Mouse (Mus musculus): ENCODE data around the gene Agps. TPM values are rescaled to one million over a fixed set of nuclear protein-coding genes. Genes with fewer than 3 reads are reported as not detected.
"Not testable (repeated sequence)": the region's sequence is repeated elsewhere in the genome, so short reads cannot be mapped to it uniquely, and the experiment has no call there.

Agps gene
- polyA plus RNA-seq, 1 experiment from 2014 or later: 36.5 TPM

DNA sequence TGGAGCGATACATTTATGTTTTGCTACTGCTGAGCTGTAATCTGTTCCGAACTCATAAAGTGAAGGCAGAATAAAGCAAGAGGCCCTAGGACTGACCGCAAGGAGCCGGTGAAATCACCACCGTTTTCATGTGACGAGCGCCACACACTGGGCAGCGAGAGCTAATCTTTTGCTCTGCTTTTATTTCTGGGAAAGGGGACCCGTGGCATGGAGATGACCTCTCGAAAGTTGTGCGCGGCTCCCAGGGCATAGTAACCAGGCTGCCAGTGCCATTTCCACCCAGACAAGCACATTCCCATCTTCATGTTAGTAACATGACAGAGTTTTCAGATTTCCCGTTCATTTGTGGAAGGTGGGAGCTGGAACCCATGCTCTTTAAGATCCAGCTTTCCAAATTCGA lies 132.5 kb downstream of the Agps start:
- Histone ChIP-seq H3K27ac (replicated peaks) (0 out of 2 replicates have a peak overlapping the region, but pooled peaks have one; percentile 14), H3K9ac (peak overlapping the region; percentile 34; the same call in 1 of the 2 replicates), H3K27me3 (0 out of 2 replicates have a peak, but pooled peaks cover 3% of the 10 kb centered on the region), H3K36me3 (no peaks in the 10 kb centered on the region), H3K4me1 (replicated peaks) (peaks cover 27% of the 10 kb centered on the region), H3K9me3 (no peaks in the 10 kb centered on the region), H3K4me2 (peak overlapping the region; percentile 42), H3K4me3 (0 out of 2 replicates have a peak overlapping the region, but pooled peaks have one; percentile 6)
- WGBS: 15% methylated on average over 14 of the region's 14 CpGs
- ATAC-seq (ENCODE audit: low read depth): peak; percentile 21; the same call in 1 of the 2 replicates

DNA sequence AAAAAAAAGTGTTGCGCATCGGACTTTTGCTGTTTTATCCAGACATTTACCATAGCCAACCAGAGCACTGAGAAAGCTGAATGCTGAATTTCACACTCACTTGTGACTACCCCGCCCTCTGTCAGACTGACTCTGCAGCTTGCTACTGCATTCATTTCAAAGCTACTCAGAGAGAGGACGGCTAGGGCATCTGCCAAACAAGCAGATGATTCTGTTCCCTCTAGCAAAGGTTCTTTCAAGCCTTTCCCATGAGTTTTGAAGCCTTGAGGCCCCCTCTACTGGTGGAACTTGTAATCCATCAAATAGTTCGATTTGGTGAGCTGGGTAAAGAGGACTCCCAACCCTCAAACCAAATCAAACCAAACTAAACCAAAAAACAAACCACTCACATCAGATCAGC lies 133.0 kb downstream of the Agps start:
- ATAC-seq (ENCODE audit: low read depth): peak; percentile 79
- Histone ChIP-seq H3K4me3 (no peak overlapping the region), H3K27ac (replicated peaks) (0 out of 2 replicates have a peak overlapping the region, but pooled peaks have one; percentile 14), H3K4me1 (replicated peaks) (peaks cover 23% of the 10 kb centered on the region), H3K9me3 (no peaks in the 10 kb centered on the region), H3K9ac (peak overlapping the region; percentile 34; the same call in 1 of the 2 replicates), H3K27me3 (0 out of 2 replicates have a peak, but pooled peaks cover 3% of the 10 kb centered on the region), H3K36me3 (no peaks in the 10 kb centered on the region), H3K4me2 (peak overlapping the region; percentile 42)
- WGBS: 22% methylated on average over 5 of the region's 5 CpGs

DNA sequence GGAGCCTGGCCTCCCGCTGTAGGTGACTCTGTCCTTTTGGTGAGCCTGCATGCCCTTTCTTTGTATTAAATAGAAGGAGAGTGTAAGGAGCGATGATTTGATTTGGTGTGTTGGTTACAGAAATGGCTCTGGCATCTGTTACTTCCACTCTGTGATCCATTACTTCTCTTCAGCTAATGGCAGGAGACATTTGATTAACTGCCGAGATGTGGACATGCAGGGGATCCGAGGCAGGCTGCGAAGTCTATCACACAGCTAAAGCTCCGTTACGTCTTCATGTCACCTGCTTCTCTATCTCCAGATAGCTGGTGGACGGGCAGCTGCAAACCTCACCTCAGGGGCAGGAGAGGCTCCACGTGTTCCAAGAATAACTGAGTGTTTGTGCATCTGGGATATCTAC lies 142.2 kb downstream of the Agps start:
- no peaks in the 10 kb centered on the region for H3K27me3 ChIP-seq
- no peak overlapping the region for H3K27ac ChIP-seq (replicated peaks)
- no peak overlapping the region for H3K9ac ChIP-seq
- H3K4me2 ChIP-seq: no peak overlapping the region
- no peaks in the 10 kb centered on the region for H3K36me3 ChIP-seq
- no peak overlapping the region for H3K4me3 ChIP-seq
- no peaks in the 10 kb centered on the region for H3K4me1 ChIP-seq (replicated peaks)
- ATAC-seq (ENCODE audit: low read depth): no peak
- H3K9me3 ChIP-seq: no peaks in the 10 kb centered on the region
- WGBS: 58% methylated on average over 9 of the region's 9 CpGs

DNA sequence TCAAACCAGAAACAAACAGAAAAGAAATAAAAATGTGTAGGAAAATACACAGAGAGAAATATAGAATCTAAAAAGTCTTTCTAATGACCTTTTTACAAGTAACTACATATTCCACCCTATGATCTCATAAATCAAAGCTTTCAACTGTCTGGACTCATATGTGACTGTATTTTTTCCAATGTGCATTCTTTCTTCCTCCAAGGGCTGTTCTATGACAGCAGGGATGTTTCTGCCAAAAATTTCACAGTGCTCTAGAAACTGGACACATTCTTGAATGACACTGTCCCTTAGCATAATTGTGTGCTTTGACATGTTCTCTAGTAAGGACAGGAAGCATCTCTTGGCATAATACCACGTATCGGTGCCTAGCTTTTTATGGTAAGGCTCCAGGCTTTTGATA lies 144.1 kb downstream of the Agps start:
- H3K4me2 ChIP-seq; H3K27ac ChIP-seq (replicated peaks): not testable (repeated sequence)
- WGBS: 91% methylated on average over 2 of the region's 2 CpGs

DNA sequence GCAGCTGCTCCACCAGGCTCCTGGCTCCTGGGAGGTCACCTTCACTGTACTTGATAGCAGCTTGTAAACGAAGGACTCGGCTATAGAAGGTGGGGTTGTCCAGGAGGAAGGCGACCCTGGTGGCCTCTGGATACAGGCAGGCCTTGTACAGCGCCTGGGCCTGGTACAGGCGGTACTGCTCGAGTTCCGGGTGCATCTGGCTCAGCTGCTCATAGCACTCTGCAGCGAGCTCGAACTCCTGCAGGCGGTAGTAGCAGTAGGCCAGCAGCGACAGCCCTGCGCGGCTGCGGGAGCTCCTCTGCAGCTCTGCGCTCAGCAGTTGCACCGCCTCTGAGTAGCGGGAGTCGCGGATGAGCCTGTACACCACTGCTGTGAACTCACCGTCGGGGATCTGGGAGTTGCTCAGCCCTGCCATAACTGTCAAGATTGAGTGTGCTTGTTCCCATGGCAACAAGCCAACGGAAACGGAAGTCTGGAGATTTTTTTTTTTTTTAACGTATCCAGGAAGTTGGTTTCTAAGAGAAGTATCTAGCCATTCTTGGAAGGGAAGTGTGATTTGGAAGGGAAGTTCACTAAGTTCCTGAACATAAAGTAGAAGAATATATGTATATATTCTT lies 145.9 kb downstream of the Agps start, which contains the start of gene Ttc30a2:
Gene Ttc30a2, minus strand, starts transcription at position 419 of the 617 bp plus-strand sequence.
- H3K9me3 ChIP-seq; H3K9ac ChIP-seq; H3K36me3 ChIP-seq; H3K27ac ChIP-seq (replicated peaks); H3K4me1 ChIP-seq (replicated peaks); H3K4me3 ChIP-seq; H3K27me3 ChIP-seq: not testable (repeated sequence)
- WGBS: 22% methylated on average over 22 of the region's 24 CpGs
- H3K4me2 ChIP-seq: peak within 1 kb of the TSS; percentile 25
- 0 out of 2 replicates have a peak, but pooled peaks have one; percentile 44 for ATAC-seq (ENCODE audit: low read depth)

More for the DNA sequence above, 144.1 kb downstream of the Agps start:
- H3K9ac ChIP-seq; H3K9me3 ChIP-seq; H3K4me1 ChIP-seq (replicated peaks); ATAC-seq (ENCODE audit: low read depth); H3K36me3 ChIP-seq; H3K27me3 ChIP-seq; H3K4me3 ChIP-seq: not testable (repeated sequence)

Other genes starting within 250 kb of the Agps start
- 219 and 224 TPM in 2 replicates for gene Hnrnpa3, start 172.9 kb upstream of the Agps start, polyA plus RNA-seq (2015; fragmentation: Nextera tagmentation; extraction: Ambion mirVana)
- gene Nfe2l2, start 127.5 kb upstream of the Agps start, polyA plus RNA-seq (2015; fragmentation: Nextera tagmentation; extraction: Ambion mirVana): 16.4 and 19.1 TPM in 2 replicates
- 16.0 and 16.6 TPM in 2 replicates for gene Ttc30b, start 106.4 kb downstream of the Agps start, polyA plus RNA-seq (2015; fragmentation: Nextera tagmentation; extraction: Ambion mirVana)
- 0.65 and 1.1 TPM in 2 replicates for gene Ttc30a2, start 146.0 kb downstream of the Agps start, polyA plus RNA-seq (2015; fragmentation: Nextera tagmentation; extraction: Ambion mirVana)
- gene Ttc30a1, start 149.8 kb downstream of the Agps start, polyA plus RNA-seq (2015; fragmentation: Nextera tagmentation; extraction: Ambion mirVana): 7.9 TPM in 2 replicates

All from neural tube, embryonic 13.5 days (tissue).